Mouse (Mus musculus) CH12.LX (cell line): ENCODE measurements around the gene Pdk1.

Source experiments
- BHLHE40 ChIP-seq: IDR thresholded peaks from 2 replicates; pipeline ENCODE4 v1.6.1; 2011; ENCODE audit warnings: mild to moderate bottlenecking, low read depth, low read length, improper control_type of control experiment
- CTCF ChIP-seq, 2 experiments: IDR thresholded peaks in 1 of 2; conservative IDR thresholded peaks in 1 of 2; 2 replicates each; pipeline ENCODE4 v1.5.1; 2011 to 2012; ENCODE audit warnings: low read depth in 2 of 2, low read length in 2 of 2, improper control_type of control experiment in 1 of 2, inconsistent platforms in 1 of 2, mild to moderate bottlenecking in 1 of 2, moderate library complexity in 1 of 2
- SIN3A ChIP-seq: IDR thresholded peaks from 2 replicates; pipeline ENCODE4 v1.6.1; 2012; ENCODE audit warnings: low read length, improper control_type of control experiment, inconsistent platforms

DNA sequence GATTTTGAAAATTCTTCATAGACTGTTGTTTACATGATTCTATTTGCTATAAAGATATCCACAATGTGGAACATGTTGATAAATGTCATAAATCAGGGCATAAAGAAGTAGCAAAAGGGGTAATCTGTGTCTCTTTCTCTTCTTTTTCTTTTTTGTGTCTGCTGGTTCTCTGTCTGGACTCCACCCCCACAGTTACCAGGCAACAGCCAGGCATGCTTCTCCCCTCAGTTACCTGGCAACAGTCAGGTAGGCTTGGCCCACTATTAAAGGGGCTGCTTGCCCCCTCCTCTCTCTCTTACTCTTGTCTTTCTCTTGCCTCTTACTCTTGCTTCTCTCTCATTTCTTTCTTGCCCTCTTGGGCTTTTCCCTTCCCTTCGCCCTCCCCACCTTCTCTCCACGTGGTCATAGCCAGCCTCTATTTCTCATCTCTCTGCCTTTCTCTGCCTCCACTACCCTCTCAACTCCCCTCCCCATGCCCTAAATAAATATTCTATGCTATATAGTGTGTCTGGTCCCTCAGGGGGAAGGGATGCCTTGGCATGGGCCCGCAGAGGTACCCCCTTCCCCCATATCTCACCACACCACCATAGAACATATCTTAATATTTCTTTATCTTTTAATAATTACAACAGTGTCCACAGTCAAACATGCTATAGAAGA lies 64.8 kb downstream of the Pdk1 start:
- TF ChIP-seq SIN3A (no peak), CTCF (conservative IDR thresholded peaks at IDR 0.05 in 1 of 2, IDR thresholded peaks at IDR 0.05 in 1 of 2; ENCODE audit: low read depth in 2 of 2, low read length in 2 of 2) (no peak), BHLHE40 (no peak)
